Mouse (Mus musculus): Measurements from ENCODE around the gene Cog5.

Cog5 gene

DNA sequence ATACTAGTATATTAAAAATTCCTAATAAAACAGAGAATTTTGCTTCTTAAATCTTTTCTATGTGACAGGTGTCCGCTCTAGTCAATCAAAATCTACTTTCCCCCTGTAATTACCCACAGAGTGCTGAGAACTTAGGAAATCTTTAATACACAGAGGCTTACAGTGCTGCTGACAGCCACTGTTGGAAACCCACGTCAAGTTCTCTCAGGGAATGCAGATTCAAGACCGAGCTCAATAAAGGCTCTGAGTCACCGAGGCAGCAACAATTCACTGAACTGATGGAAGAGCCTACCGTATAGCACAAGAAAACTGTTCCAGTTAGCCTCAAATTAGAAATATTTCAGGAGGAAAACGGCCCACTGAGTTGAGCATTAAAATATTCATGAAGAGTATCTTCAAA lies 329.1 kb downstream of the Cog5 start:
- no peak for DNase-seq (ENCODE audit: low read depth, low spot score)

DNA sequence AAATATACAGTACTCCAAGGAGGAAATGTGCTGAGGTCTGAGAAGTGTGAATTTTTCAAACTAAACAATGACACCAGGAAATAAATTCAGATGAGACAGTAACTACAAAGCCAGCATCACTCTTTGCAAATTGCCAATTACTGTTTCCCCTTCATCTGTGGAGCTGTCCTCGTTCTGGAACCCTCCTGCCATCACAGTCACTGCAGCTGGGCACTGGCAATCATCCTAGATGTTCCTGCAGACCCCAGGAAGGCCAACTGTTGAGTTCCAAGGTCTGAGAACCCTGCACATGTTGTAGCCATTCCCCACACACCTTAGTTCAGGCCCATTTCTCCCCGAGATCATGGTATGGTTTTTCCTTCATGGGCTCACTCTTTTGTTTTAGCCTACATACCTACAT lies 329.5 kb downstream of the Cog5 start:
- DNase-seq (ENCODE audit: low read depth, low spot score), result no peak

DNA sequence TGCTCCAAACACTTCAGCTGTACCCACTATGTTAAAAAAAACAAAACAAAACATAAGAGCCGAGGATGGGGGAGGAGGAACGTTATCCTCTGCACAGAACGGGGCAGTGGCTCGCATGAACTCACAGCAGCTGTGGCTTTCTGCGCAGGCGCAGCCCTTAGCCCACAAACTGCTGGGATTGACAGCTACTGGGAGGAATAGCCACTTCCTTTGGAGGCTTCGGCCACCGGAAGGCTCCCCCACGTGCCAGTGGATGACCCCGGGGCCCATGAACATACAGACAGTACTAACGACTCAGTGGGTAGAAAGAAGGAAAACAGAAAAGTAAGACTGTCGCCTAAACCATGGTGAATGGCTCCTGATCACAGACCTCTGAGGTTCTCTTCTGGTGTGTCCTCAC lies 330.0 kb downstream of the Cog5 start:
- no peak for DNase-seq (ENCODE audit: low read depth, low spot score)

DNA sequence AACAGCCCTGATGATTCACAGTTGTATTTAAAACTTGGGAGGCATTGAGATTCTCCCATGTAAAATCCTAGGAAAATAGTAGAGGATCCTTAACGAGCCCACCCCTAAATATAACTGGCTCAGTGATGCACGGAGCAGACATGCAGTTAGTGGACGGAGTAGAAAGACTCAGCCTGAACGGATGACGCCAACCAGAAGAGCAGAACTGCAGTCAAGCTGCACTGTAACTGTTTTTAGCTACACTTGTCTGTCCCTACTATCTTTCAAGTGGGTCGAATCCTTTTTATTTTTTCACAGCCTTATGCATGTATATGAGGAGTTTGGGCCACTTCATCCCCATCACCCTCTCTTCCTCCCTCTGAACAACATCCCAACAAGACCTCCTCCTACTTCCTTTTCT lies 331.1 kb downstream of the Cog5 start:
- DNase-seq (ENCODE audit: low read depth, low spot score), result no peak

DNA sequence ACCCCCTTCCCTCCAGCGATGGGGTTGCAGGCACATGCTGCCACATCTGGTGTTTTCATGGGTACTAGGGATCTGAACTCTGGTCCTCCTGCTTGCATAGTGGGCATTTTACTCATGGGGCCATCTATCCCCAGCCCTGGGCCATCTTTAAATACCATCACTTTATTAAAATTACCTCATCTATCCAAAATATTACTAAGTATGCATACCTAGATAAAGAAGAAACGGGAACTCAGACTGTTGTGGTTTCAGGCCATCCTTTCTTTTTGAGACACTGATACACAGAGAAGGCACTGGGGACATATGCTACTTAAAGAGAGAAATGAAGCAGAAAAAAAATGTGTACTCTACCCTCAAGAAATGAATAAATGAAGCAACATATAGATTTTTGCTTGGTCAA lies 331.8 kb downstream of the Cog5 start:
- no peak for DNase-seq (ENCODE audit: low read depth, low spot score)

All from ZHBTc4 (cell line).